Mouse (Mus musculus): Measurements from ENCODE around the gene Lrrc4b. TPM values are rescaled to one million over a fixed set of nuclear protein-coding genes. Genes with fewer than 3 reads are reported as not detected.
A peak's percentile ranks its signal among the peaks of the same experiment; 100 is the strongest.

Gene Lrrc4b
- polyA plus RNA-seq, 1 experiment, result not detected

DNA sequence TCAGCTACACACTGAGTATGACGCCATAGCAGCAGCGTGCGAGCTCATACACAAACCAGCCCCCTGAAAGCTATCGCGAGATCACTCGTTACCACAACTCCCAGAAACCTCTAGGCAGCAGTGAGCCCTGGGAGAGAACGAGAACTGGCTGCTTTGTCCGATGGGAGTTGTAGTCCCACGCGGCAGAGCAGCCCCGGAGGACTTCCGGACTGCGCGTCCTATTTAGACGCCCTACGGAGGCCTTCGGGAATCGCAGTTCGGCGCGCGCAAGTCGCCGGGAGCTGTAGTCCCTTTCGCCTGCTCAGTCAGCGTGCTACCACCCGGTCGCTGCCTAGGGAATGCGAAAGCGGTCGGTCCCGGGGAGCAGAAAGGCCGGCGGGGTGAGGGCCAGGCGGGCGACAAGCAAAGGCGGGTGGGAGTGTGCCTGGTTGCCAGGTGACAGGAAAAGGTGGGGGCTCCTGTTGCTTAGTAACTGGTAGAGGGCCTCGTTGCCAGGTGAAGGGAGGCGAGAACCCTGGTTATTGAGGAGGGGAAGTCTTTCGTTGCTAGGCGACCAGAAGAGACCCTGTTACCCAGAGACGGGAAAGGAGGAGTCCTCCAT is 39.1 kb downstream of the Lrrc4b start, which contains the start of gene Josd2:
Gene Josd2, plus strand, starts transcription at position 170 of the 601 bp plus-strand sequence.
- Histone ChIP-seq H3K4me1 (ENCODE audit: control insufficient read depth, insufficient read depth, low read length) (peaks cover 5% of the 10 kb centered on the region), H3K27ac (ENCODE audit: insufficient read depth, low read depth, low read length) (0 out of 2 replicates have a peak within 1 kb of the TSS, but pooled peaks have one; percentile 5), H3K4me3 (ENCODE audit: insufficient read depth, low read length) (peak within 1 kb of the TSS; percentile 72)
- TF ChIP-seq CTCF (IDR thresholded peaks at IDR 0.05; ENCODE audit: low read depth, low read length) (no peak), POLR2A (IDR thresholded peaks at IDR 0.05; ENCODE audit: borderline replicate concordance, low read depth, low read length) (no peak)

DNA sequence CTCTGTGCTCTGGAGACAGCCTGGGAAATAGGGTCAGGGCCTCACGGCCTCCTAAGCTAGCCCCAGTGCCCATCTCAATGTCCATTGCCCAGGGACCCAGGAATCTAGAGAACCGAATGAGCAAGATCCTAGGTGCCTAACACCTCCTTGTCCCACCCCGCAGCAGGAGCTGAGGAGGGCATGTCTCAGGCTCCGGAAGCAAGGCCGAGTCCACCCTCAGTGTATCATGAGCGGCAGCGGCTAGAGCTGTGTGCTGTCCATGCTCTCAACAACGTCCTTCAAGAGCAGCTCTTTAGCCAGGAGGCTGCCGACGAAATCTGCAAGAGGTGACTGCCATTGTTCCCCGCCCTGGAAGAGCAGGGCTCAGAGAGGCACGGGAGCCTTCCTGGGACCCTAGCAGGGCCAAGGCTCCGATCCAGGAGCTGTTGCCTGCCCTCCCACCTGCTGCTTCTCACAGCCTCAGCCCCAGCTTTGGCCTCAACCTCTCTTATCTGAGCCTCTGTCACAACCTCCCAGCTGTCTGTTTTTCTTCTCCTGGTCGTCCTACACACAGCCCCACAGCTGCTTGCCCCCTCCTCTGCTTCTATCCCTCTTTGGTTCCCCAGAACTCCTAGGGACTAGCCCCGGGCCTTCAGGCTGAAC is 39.9 kb downstream of the Lrrc4b start:
- Histone ChIP-seq H3K27ac (ENCODE audit: insufficient read depth, low read depth, low read length) (no peak overlapping the region), H3K4me3 (ENCODE audit: insufficient read depth, low read length) (peak overlapping the region; percentile 72), H3K4me1 (ENCODE audit: control insufficient read depth, insufficient read depth, low read length) (peaks cover 5% of the 10 kb centered on the region)
- TF ChIP-seq POLR2A (IDR thresholded peaks at IDR 0.05; ENCODE audit: borderline replicate concordance, low read depth, low read length) (no peak), CTCF (IDR thresholded peaks at IDR 0.05; ENCODE audit: low read depth, low read length) (no peak)

GRCm38 (mm10) chr7:44469677-44470675 is 41.2 kb downstream of the Lrrc4b start:
- no peak for TF ChIP-seq CTCF (IDR thresholded peaks at IDR 0.05; ENCODE audit: low read depth, low read length)
- no peak for TF ChIP-seq POLR2A (IDR thresholded peaks at IDR 0.05; ENCODE audit: borderline replicate concordance, low read depth, low read length)
- Histone ChIP-seq H3K4me3 (ENCODE audit: insufficient read depth, low read length) (no peak overlapping the region), H3K4me1 (ENCODE audit: control insufficient read depth, insufficient read depth, low read length) (peaks cover 11% of the 10 kb centered on the region), H3K27ac (ENCODE audit: insufficient read depth, low read depth, low read length) (no peak overlapping the region)

GRCm38 (mm10) chr7:44470696-44471612 is 42.1 kb downstream of the Lrrc4b start:
- H3K4me1 ChIP-seq (ENCODE audit: control insufficient read depth, insufficient read depth, low read length), result peaks cover 21% of the 10 kb centered on the region
- no peak overlapping the region for H3K27ac ChIP-seq (ENCODE audit: insufficient read depth, low read depth, low read length)
- TF ChIP-seq CTCF (IDR thresholded peaks at IDR 0.05; ENCODE audit: low read depth, low read length) (no peak), POLR2A (IDR thresholded peaks at IDR 0.05; ENCODE audit: borderline replicate concordance, low read depth, low read length) (no peak)
- no peak overlapping the region for H3K4me3 ChIP-seq (ENCODE audit: insufficient read depth, low read length)

GRCm38 (mm10) chr7:44471880-44472557 is 43.2 kb downstream of the Lrrc4b start:
- TF ChIP-seq POLR2A (IDR thresholded peaks at IDR 0.05; ENCODE audit: borderline replicate concordance, low read depth, low read length) (no peak), CTCF (IDR thresholded peaks at IDR 0.05; ENCODE audit: low read depth, low read length) (no peak)
- H3K4me1 ChIP-seq (ENCODE audit: control insufficient read depth, insufficient read depth, low read length), result peaks cover 22% of the 10 kb centered on the region

DNA sequence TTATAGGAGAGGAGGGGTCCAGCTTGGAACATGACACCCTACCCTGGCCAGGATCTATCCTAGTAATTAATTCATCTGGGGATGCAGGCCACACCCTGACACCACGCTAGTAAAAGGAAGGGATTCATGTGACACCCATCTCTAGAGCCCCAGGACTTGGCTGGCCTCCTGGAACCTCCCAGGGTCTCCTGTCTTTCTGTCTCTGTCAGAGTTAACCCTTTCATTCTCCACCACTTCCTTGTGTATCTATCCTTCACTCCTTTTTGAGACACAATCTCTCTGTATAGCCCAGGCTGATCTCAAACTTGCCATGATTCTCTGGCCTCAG is 43.7 kb downstream of the Lrrc4b start:
- Histone ChIP-seq H3K4me3 (ENCODE audit: insufficient read depth, low read length) (no peak overlapping the region), H3K27ac (ENCODE audit: insufficient read depth, low read depth, low read length) (no peak overlapping the region), H3K4me1 (ENCODE audit: control insufficient read depth, insufficient read depth, low read length) (peaks cover 22% of the 10 kb centered on the region)
- TF ChIP-seq CTCF (IDR thresholded peaks at IDR 0.05; ENCODE audit: low read depth, low read length) (no peak), POLR2A (IDR thresholded peaks at IDR 0.05; ENCODE audit: borderline replicate concordance, low read depth, low read length) (no peak)

More at GRCm38 (mm10) chr7:44471880-44472557, 43.2 kb downstream of the Lrrc4b start:
- Histone ChIP-seq H3K4me3 (ENCODE audit: insufficient read depth, low read length) (no peak overlapping the region), H3K27ac (ENCODE audit: insufficient read depth, low read depth, low read length) (no peak overlapping the region)

GRCm38 (mm10) chr7:44472961-44473646 is 44.3 kb downstream of the Lrrc4b start:
- TF ChIP-seq POLR2A (IDR thresholded peaks at IDR 0.05; ENCODE audit: borderline replicate concordance, low read depth, low read length), result no peak
- TF ChIP-seq CTCF (IDR thresholded peaks at IDR 0.05; ENCODE audit: low read depth, low read length), result no peak
- H3K4me1 ChIP-seq (ENCODE audit: control insufficient read depth, insufficient read depth, low read length), result peaks cover 22% of the 10 kb centered on the region
- no peak overlapping the region for H3K27ac ChIP-seq (ENCODE audit: insufficient read depth, low read depth, low read length)
- H3K4me3 ChIP-seq (ENCODE audit: insufficient read depth, low read length), result no peak overlapping the region

DNA sequence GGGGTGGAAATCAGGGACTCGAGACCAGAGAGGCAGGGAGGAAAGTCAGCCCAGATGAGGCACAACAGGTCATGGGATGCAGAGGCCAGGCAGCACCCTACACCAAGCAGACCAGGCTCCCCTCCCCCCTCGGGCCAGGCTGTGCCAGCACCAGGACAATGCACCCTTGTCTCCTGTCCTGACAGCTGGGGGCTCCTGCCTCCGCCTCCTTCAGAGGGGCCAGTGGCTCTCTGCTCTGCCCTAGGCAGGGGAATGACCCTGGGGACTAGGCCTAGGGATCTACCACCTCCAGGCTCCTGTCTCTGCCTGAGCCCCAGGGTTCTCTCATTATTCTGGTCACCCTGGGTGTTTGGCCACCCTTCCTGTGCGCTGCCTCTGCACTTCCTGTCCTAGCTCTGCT is 45.6 kb downstream of the Lrrc4b start:
- H3K4me3 ChIP-seq (ENCODE audit: insufficient read depth, low read length), result no peak overlapping the region
- peaks cover 17% of the 10 kb centered on the region for H3K4me1 ChIP-seq (ENCODE audit: control insufficient read depth, insufficient read depth, low read length)
- TF ChIP-seq POLR2A (IDR thresholded peaks at IDR 0.05; ENCODE audit: borderline replicate concordance, low read depth, low read length) (no peak), CTCF (IDR thresholded peaks at IDR 0.05; ENCODE audit: low read depth, low read length) (no peak)
- no peak overlapping the region for H3K27ac ChIP-seq (ENCODE audit: insufficient read depth, low read depth, low read length)

Data from bone marrow macrophage, adult 2 months (primary cell).